Mouse (Mus musculus) CH12.LX (cell line): ENCODE results near the gene Olfr112.

Source experiments
- CHD2 ChIP-seq: IDR thresholded peaks from 2 replicates; pipeline ENCODE4 v1.6.1; 2011; ENCODE audit warnings: low read length, improper control_type of control experiment
- CTCF ChIP-seq, 2 experiments: IDR thresholded peaks in 1 of 2; conservative IDR thresholded peaks in 1 of 2; 2 replicates each; pipeline ENCODE4 v1.5.1; 2011 to 2012; ENCODE audit warnings: low read depth in 2 of 2, low read length in 2 of 2, improper control_type of control experiment in 1 of 2, inconsistent platforms in 1 of 2, mild to moderate bottlenecking in 1 of 2, moderate library complexity in 1 of 2
- E2F4 ChIP-seq: IDR thresholded peaks from 2 replicates; pipeline ENCODE4 v1.6.1; 2011; ENCODE audit warnings: low read depth, low read length, improper control_type of control experiment; ENCODE audit not compliant: insufficient replicate concordance
- TBP ChIP-seq: conservative IDR thresholded peaks from 2 replicates; pipeline ENCODE4 v1.6.1; 2011; ENCODE audit warnings: low read depth, low read length, improper control_type of control experiment

- TF ChIP-seq E2F4: no peak
- no peak for TF ChIP-seq CHD2
- TF ChIP-seq TBP: no peak
- no peak for TF ChIP-seq CTCF (conservative IDR thresholded peaks at IDR 0.05 in 1 of 2, IDR thresholded peaks at IDR 0.05 in 1 of 2; ENCODE audit: low read depth in 2 of 2, low read length in 2 of 2)
These were observed 34.1 kb downstream of the Olfr112 start for GRCm38 (mm10) chr17:37535173-37535572.
